Mouse (Mus musculus) liver, adult 2 months (tissue): ENCODE measurements around the gene Nppc.

ENCODE experiments used
- CTCF ChIP-seq: fragments of 200-500 bp; IDR thresholded peaks from 2 replicates; pipeline ENCODE4 v1.5.1; 2011; ENCODE audit warnings: low read depth, low read length, control low read depth
- POLR2A ChIP-seq: fragments of 200-500 bp; IDR thresholded peaks from 2 replicates; pipeline ENCODE4 v1.6.1; 2011; ENCODE audit warnings: low read length, control low read depth; ENCODE audit not compliant: insufficient read depth; ENCODE audit errors: extremely low read depth

DNA sequence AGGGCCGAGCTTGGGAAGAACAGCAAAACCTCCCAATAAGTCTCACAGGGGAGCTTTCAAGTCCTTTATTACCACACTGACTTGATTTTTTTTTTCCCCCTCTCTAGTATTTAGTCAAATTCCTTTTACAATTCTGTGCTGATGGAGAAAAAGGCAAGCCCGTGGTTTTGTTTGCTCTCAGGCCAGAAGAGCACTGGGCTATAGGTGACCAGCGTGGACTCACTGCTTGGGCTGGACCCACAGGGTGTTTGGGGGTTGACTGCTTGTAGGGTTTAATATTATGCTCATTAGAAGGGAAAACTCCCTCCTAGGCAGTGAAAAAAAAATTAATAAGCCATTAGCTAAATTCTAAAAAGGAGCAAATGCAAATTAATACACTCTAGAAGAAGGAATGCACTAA, 36.9 kb downstream of the Nppc start:
- TF ChIP-seq CTCF (no peak), POLR2A (no peak)
